Mouse (Mus musculus): Measurements from ENCODE around the gene Hes1.

The Hes1 gene

GRCm38 (mm10) chr16:30063984-30064453, at the start of gene Hes1:
Gene Hes1, plus strand, starts transcription at chr16:30064384.
- DNase-seq (ENCODE audit: low spot score) = peak; percentile 95

GRCm38 (mm10) chr16:30016064-30016463, 48.1 kb upstream of the Hes1 start:
- no peak for DNase-seq (ENCODE audit: low spot score)

GRCm38 (mm10) chr16:30020124-30020523, 44.1 kb upstream of the Hes1 start:
- no peak for DNase-seq (ENCODE audit: low spot score)

DNA sequence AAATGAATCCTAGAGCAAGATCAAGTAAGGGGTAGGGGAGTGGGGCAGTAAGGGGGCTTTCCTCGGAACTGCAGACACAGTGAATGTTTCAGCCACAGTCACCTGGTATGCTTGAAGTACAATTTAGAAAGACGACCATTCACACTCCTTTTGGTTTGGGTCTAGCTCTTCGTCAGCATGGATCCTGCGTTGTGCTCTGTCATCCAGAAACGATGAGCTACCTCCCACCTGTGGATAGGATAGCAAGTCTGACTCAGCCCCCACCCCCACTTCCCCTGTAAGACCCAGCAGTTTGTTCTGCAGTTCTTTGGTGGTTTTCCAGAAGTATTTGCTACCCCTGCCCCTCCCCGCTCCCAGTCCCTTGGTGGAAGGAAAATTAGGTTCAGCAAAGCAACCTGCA, 41.8 kb upstream of the Hes1 start:
- no peak for DNase-seq (ENCODE audit: low spot score)

GRCm38 (mm10) chr16:30022890-30023797, 41.0 kb upstream of the Hes1 start:
- DNase-seq (ENCODE audit: low spot score) = no peak

- peak; percentile 72 for DNase-seq (ENCODE audit: low spot score)
Measured at GRCm38 (mm10) chr16:30024681-30025262, 39.4 kb upstream of the Hes1 start.

DNA sequence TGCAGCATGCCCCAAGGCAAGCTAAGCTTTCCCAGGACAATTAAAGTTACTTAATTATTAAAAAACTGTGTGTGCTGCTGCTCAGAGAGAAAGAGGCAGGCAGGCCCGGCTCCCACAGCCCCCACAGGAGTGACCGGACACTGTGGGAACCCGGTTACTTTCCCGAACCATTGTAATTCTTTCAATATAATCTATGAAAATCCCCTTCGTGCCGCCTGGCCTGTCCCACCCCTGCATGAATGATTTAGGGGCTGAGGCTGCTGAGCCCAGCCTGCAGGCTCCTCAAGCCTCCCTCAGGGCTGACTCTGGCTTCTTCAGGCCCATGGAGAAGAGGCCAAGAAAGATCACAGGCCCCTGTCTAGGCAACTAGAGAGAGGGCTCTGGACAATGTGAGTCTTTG, 36.0 kb upstream of the Hes1 start:
- DNase-seq (ENCODE audit: low spot score) = no peak

- no peak for DNase-seq (ENCODE audit: low spot score)
Measured at GRCm38 (mm10) chr16:30029264-30030003, 34.8 kb upstream of the Hes1 start.

DNA sequence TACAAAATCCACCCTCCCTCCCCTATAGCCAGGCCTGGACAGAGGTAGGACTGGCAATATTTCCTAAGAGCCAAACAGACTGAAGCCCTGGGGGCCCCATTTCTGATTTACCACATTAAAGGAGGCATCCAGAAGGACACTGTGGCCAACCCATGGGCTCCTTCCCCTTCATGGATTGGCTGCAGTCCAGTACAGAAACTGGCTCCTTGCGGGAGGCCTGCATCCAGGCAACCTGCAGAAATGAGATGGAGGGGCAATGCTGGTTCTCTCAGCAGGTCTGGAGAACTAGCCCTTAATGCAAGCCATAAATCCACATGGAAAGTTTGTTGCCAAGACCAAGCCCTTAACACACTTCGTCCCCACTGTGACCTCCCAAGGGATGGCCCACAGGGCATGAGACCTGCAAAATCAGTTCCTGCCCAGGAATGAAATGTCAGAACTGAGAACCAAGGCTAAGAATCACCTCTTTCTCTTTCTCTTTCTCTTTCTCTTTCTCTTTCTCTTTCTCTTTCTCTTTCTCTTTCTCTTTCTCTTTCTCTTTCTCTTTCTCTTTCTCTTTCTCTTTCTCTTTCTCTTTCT, 31.8 kb upstream of the Hes1 start:
- DNase-seq (ENCODE audit: low spot score) = no peak

DNA sequence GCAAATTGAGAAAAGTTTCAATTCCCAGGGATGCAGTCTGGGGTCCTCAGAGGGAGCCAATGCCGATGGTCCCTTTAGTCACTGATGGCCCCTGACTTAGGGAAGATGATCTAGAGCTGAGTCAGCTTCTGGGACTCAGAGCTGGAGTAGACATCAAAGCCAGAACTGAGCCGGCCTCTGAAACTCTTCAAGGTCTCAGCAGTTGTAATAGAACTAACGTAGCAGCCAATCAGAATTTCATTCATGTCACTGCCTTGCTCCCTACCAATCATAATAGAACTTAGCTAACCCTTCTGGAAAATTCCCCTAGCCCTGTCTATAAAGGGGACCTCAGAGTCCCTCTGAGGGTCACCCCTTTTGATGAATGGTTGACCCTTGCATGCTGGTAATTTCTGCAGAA, 30.8 kb upstream of the Hes1 start:
- DNase-seq (ENCODE audit: low spot score) = no peak

GRCm38 (mm10) chr16:30034001-30034400, 30.2 kb upstream of the Hes1 start:
- peak; percentile 67 for DNase-seq (ENCODE audit: low spot score)

DNA sequence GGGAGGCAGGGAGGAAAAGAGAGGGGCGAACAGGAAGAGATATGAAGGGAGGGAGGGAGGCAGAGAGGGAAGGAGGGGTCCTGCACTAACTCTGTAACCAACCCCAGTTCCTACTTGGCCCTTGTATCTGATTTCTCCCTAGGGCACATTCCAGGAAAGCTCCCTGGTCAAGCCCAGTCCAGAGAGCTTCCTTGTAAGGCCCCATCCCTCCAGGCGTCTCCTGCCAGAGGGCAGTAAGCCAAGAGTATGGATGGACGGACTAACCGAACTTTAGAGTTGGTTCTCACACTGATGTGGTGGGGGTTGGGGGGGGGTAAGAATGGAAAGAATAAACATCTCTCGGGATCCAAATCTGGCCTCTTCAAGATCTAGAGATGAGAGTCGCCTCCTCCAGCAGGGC, 29.7 kb upstream of the Hes1 start:
- peak; percentile 59 for DNase-seq (ENCODE audit: low spot score)

GRCm38 (mm10) chr16:30034979-30035440, 29.2 kb upstream of the Hes1 start:
- no peak for DNase-seq (ENCODE audit: low spot score)

GRCm38 (mm10) chr16:30036104-30036503, 28.1 kb upstream of the Hes1 start:
- DNase-seq (ENCODE audit: low spot score) = no peak

- DNase-seq (ENCODE audit: low spot score) = no peak
Measured at GRCm38 (mm10) chr16:30038663-30039593, 25.3 kb upstream of the Hes1 start.

DNA sequence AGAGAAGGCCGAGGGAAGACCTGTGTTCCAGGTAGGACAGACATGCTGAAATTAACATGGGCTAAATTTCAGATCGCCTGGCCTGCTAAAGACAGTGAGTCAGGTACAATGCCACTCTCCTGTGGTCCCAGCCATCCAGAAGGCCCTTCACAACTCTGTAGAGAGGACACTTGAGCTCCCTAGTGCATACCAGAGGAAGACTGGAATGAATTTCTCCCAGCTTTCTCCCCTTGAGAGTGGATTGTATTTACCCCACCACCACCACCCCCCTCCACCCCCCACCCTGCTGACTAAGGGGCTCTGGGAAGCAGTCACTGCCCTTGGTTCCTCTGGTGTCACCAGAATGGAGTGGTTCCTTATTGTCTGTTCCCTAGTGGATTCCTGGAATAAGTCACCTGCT, 24.3 kb upstream of the Hes1 start:
- DNase-seq (ENCODE audit: low spot score) = no peak

- no peak for DNase-seq (ENCODE audit: low spot score)
Measured at GRCm38 (mm10) chr16:30042859-30043258, 21.3 kb upstream of the Hes1 start.

GRCm38 (mm10) chr16:30045615-30046014, 18.6 kb upstream of the Hes1 start:
- DNase-seq (ENCODE audit: low spot score) = peak; percentile 44

DNA sequence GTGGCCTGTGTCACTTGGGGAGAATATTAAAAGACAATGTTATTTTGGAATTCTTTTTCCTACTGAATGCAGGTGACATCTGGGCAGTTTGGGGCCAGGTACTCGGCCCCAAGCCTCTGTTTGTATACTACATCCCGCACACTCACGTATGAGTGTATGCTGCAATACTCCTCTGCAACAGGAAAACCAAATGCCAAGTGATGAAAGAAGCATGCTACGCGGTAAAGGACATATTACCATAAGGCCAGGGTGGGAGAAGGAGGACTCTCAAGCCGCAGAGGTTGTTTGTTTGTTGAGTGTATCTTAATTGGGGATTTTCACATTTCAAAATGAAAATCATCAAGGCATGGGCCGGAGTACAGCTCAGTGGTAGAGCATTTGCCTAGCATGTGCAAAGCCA, 17.2 kb upstream of the Hes1 start:
- no peak for DNase-seq (ENCODE audit: low spot score)

DNA sequence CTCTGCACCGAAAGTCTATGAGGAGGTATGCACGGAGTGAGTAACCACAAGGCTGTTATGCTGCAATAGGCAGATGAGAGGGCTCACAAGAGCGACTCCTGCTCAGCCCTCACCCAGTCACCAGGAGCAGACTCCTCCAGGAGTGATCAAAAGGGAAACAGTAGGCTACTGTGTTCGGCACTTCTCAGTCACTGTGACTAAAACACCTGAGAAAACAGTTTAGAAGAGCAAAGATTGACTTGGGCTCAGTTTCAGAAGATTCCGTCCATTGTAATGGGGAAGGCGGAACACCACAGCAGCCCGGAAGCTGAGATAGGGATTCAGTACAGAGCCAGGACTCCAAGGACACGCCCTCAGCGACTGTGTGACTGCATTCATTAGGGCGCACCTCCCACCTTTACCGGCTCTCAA, 16.8 kb upstream of the Hes1 start:
- no peak for DNase-seq (ENCODE audit: low spot score)

All from urinary bladder, postnatal 14 days (tissue).